Mouse (Mus musculus) intestine, embryonic 16.5 days (tissue): ENCODE measurements at regions not wholly inside any gene's neighbourhood (a gene's known extent, or its start where the extent isn't known, plus 50 kb on each side); places are given as distances from the start of the nearest gene placed in this dataset.

ENCODE experiments used
- ATAC-seq: fragments of 200-750 bp; cut with Nextera tagmentation; 2 replicates; pipeline ENCODE4 v1.8.0; 2017; ENCODE audit warnings: moderate TSS enrichment, moderate library complexity
- H3K27ac ChIP-seq: fragments of 300-500 bp; sonication (generic); 2 replicates; pipeline ENCODE4 v1.5.1; 2014; ENCODE audit warnings: mild to moderate bottlenecking, low read length
- H3K27me3 ChIP-seq: fragments of 300-500 bp; sonication (generic); replicated peaks from 2 replicates; pipeline ENCODE4 v1.6.1; 2014; ENCODE audit warnings: low read length, control low read depth, mixed read lengths; ENCODE audit not compliant: control insufficient read depth, insufficient read depth
- H3K36me3 ChIP-seq: fragments of 300-500 bp; sonication (generic); 2 replicates; pipeline ENCODE4 v1.6.1; 2014; ENCODE audit warnings: low read length, control low read depth; ENCODE audit not compliant: control insufficient read depth, insufficient read depth
- H3K4me1 ChIP-seq: fragments of 300-500 bp; sonication (generic); 2 replicates; pipeline ENCODE4 v1.6.1; 2014; ENCODE audit warnings: low read length, control low read depth, mixed read lengths; ENCODE audit not compliant: control insufficient read depth, insufficient read depth
- H3K4me2 ChIP-seq: fragments of 300-500 bp; sonication (generic); 2 replicates; pipeline ENCODE4 v1.6.1; 2014; ENCODE audit warnings: low read depth, low read length, control low read depth
- H3K4me3 ChIP-seq: fragments of 300-500 bp; sonication (generic); 2 replicates; pipeline ENCODE4 v1.5.1; 2014; ENCODE audit warnings: mild to moderate bottlenecking, low read length
- H3K9ac ChIP-seq: fragments of 300-500 bp; sonication (generic); 2 replicates; pipeline ENCODE4 v1.6.1; 2014; ENCODE audit warnings: low read depth, low read length
- H3K9me3 ChIP-seq: fragments of 300-500 bp; sonication (generic); 2 replicates; pipeline ENCODE4 v1.6.1; 2016; ENCODE audit warnings: low read length, control low read depth; ENCODE audit not compliant: control insufficient read depth
- WGBS: fragments of 180-500 bp; shearing (Covaris S2); extraction: QIAGEN DNeasy Blood & Tissue Kit; methylation state at CpG from one replicate; pipeline ENCODE4 v1.1.7; 2014; 5-methylcytosine and 5-hydroxymethylcytosine counted together

DNA sequence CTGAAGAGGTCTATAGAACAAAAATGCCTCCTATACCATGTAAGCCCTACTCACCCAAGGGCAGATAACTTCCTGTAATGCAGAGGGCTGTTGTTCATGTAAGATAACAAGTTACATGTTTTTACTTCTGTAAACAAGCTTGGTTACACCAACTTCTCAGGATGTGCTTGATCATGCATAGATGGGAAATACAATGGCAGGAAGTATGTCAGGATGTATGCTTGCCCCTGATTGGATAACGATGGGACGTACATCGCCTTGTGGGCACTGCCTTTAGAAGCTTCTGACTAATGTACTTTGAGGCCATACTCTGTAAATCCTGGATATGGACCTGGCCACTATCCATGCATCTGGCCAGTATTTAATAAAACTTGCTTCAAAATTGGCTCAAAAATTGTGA lies 69.2 kb upstream of the Pde3b start:
- Histone ChIP-seq H3K27me3 (no peaks in the 10 kb centered on the region), H3K9me3 (no peaks in the 10 kb centered on the region), H3K4me1 (no peaks in the 10 kb centered on the region), H3K4me3 (no peak overlapping the region), H3K9ac (no peak overlapping the region), H3K27ac (no peak overlapping the region), H3K36me3 (no peaks in the 10 kb centered on the region), H3K4me2 (no peak overlapping the region)
- no peak for ATAC-seq
- WGBS: 94% methylated on average over 3 of the region's 3 CpGs

DNA sequence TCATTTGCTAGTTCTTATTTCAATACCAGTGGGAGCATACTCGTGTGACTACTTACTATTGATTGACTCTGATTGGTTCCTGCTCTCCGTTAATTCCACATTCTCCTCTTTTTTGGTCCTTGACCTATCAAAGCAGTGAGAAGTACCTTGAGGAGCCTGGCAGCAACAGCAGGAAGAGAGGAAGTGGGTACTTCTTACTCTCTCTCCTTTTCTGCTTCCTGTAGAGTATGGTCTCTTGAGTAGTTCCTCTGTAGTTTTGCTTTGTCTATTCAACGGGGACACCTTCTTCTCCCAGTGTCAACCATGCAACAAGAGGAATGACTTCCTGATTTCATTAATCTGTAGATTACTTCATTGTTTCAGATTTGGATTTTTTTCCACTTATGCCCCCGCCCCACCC lies 68.1 kb upstream of the Pde3b start:
- Histone ChIP-seq H3K9ac (no peak overlapping the region), H3K36me3 (no peaks in the 10 kb centered on the region), H3K9me3 (no peaks in the 10 kb centered on the region), H3K27me3 (no peaks in the 10 kb centered on the region), H3K4me1 (no peaks in the 10 kb centered on the region), H3K27ac (no peak overlapping the region), H3K4me3 (no peak overlapping the region), H3K4me2 (no peak overlapping the region)
- no peak for ATAC-seq
- 82% methylated on average over 4 of the region's 4 CpGs for WGBS

DNA sequence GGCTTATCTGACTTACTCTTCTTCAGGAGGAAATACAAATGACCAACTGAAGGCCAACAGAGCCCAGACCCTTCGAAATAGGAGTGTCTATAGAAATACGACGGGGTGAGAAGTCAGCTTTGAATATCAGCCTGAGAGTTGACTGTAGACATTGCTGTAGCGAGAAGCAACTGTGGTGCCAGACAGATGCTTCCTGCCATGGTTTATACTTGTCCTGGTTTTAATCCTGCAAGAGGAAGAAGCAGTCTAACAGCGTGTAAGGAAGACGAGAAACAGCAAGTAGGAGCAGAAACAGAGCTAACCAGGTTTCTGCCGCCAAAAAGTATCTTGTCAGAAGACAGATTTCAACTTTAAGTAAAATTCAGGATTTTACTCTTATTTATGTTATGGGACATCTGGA lies 64.1 kb upstream of the Pde3b start:
- no peak overlapping the region for H3K4me2 ChIP-seq
- H3K27me3 ChIP-seq: no peaks in the 10 kb centered on the region
- 54% methylated on average over 7 of the region's 7 CpGs for WGBS
- H3K9ac ChIP-seq: no peak overlapping the region
- no peaks in the 10 kb centered on the region for H3K36me3 ChIP-seq
- no peak for ATAC-seq
- H3K4me3 ChIP-seq: no peak overlapping the region
- H3K9me3 ChIP-seq: no peaks in the 10 kb centered on the region
- no peak overlapping the region for H3K27ac ChIP-seq
- no peaks in the 10 kb centered on the region for H3K4me1 ChIP-seq

DNA sequence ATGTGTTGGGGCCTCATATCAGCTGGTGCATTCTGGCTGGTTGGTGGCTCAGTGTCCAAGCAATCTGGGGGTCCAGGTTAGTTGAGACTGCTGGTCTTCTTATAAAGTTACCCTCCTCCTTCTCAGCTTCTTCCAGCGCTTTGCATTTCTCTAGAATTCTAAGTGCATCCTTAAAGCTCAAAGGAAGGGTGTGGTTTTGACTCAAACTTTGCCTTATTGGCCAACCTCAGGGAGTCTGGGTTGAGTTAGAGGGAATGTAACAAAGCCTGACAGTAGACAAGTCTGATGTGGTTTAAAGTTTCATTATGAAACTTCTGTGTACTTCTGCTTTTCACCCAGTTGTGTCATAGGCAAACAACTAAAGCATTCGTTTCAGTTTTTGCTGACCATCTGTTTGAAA lies 58.7 kb upstream of the Pde3b start:
- no peak overlapping the region for H3K27ac ChIP-seq
- no peak for ATAC-seq
- no peaks in the 10 kb centered on the region for H3K9me3 ChIP-seq
- no peaks in the 10 kb centered on the region for H3K27me3 ChIP-seq
- 85% methylated on average over 2 of the region's 2 CpGs for WGBS
- no peaks in the 10 kb centered on the region for H3K36me3 ChIP-seq
- no peak overlapping the region for H3K4me3 ChIP-seq
- no peaks in the 10 kb centered on the region for H3K4me1 ChIP-seq
- H3K4me2 ChIP-seq: no peak overlapping the region
- no peak overlapping the region for H3K9ac ChIP-seq

DNA sequence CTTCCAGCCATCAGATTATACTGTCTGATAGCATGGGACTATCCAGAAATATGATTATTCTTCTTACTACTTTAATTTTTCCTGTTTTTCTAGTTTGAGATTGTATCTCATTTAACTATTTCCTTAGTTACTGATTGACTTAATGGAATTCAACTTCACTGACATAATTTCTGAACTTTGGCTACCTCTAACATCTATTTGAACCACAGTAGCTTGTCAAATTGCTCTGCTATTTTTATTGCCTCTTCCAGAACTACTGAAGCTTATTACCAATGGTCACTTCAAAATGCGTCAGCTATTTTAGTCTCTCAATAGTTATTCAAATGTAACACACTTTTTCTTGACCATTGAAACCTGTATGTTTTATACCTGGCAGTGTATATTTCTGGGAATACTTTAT lies 52.9 kb upstream of the Pde3b start:
- WGBS: 74% methylated on average over 1 of the region's 1 CpGs
- no peaks in the 10 kb centered on the region for H3K36me3 ChIP-seq

DNA sequence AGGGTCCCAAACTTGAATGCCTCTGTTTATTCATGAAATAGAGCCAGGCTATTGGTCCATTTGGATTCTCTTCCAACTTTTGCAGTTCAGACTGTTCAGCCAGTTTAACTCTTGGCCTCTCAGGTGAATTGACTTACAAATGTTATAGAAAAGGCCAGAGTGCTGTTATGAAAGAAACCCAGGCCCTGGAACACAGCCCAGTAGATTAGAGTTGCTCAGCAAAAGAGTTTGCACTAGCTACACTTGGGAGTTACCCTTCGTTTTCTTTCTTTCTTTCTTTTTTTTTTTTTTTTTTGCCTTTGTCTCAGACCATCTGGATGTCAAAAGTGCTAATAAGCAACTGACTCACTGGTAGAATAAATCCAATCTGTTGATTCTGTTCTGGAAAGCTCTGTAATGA lies 51.0 kb upstream of the Pde3b start:
- 52% methylated on average over 1 of the region's 1 CpGs for WGBS
- Histone ChIP-seq H3K4me2 (no peak overlapping the region), H3K4me1 (no peaks in the 10 kb centered on the region), H3K9me3 (no peaks in the 10 kb centered on the region), H3K27ac (no peak overlapping the region), H3K27me3 (no peaks in the 10 kb centered on the region), H3K36me3 (no peaks in the 10 kb centered on the region), H3K4me3 (no peak overlapping the region), H3K9ac (no peak overlapping the region)
- ATAC-seq: no peak

More for the DNA sequence above, 52.9 kb upstream of the Pde3b start:
- H3K27ac ChIP-seq: no peak overlapping the region
- H3K27me3 ChIP-seq: no peaks in the 10 kb centered on the region
- ATAC-seq: peak; percentile 76
- no peaks in the 10 kb centered on the region for H3K9me3 ChIP-seq
- no peak overlapping the region for H3K4me3 ChIP-seq
- H3K9ac ChIP-seq: no peak overlapping the region
- no peak overlapping the region for H3K4me2 ChIP-seq
- no peaks in the 10 kb centered on the region for H3K4me1 ChIP-seq
